Mouse (Mus musculus) spleen, embryonic (tissue): ENCODE measurements around the gene Atad3a.

ENCODE experiments used
- CTCF ChIA-PET: fragments of 350-600 bp; sonication (Branson Sonifier 250); formaldehyde crosslinking; loops from one replicate; lab custom pipeline; 2022; lab: Charles Lee

Atad3a gene

DNA sequence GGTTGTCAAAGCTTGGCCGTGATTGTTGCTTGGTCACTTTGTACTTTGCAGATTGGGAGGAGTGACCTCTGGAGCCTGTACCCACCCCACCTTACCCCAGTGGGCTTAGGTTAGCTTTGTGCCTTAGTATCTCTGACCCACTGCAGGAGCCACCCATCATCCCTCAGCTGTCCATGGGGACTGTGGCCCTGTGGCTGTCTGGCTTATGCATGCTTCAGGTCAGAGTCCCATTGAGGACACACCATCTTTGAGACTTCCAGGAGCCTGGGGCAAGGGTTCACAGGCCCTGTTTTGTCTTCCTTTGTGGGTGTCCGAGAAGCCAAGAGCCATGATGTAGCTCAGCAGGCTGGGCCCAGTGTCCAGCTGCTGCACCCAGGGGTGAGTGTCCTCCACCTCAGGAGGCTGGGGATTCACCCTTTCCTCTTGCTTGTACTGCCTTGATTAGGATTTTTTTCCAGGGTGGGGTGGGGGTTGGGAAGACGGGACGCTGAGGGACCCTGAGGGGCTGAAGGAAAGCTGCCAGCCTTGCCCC lies 65.3 kb downstream of the Atad3a start:
- CTCF ChIA-PET: no interaction called here

- CTCF ChIA-PET: no interaction called here
These were observed 66.2 kb downstream of the Atad3a start for GRCm38 (mm10) chr4:155694482-155695401.

DNA sequence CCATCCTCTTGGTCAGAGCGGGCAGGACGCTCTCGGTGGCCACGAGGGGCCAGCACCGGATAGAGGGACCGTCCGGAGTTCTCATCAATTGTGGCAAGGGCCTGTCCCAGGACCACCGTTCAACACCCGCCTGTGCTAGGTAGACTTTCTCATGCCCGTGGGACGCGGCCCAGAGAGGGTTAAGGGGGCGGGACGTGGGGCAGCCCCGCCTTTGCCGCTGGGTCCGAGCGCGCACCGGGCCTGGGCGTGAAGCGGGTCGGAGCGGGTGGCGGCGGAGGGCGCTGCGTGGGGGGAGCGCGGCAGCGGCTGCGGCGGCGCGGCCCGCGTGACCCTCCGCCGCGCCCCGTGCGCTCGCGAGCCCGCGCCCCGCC lies 66.8 kb downstream of the Atad3a start, which contains the start of gene Fndc10:
Gene Fndc10 (plus strand): TSS at position 232 of the 371 bp plus-strand sequence.
- CTCF ChIA-PET: no interaction called here

DNA sequence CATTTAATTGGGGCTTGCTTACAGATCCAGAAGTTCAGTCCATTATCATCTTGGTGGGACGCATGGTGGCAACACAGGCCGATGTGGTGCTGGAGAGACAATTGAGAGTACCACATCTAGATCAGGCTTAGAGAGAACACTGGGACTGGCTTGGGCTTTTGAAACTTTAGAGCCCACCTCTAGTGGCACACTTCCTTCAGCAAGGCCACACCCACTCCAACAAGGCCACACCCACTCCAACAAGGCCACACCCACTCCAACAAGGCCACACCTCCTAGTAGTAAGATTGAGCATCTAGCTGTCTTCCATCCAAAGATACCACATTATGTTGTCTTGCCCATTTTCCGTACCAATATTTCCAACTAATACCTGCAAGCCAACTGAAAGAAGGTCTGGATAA lies 68.5 kb downstream of the Atad3a start:
- CTCF ChIA-PET: no interaction called here
